Mouse (Mus musculus): ENCODE results near the gene Pcsk7.

Pcsk7 gene

DNA sequence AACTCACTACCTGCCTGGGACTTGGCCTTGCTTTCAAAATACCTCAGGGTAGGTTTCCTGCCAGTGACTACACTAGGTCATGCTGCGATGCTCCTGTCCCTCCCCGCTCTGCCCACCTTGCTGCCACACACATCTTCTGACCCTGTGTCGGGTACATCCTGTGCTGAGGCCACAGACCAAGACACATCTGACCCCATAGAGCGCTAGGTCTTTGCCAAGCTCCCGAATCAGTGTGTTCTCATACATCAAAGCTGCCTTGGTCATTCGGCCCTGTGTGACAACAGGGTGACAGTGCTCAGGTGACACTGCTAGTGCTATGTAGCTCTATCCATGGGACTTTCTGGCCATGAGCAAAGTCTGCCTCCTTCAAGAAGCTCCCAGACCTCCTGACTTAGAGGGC lies 33.5 kb downstream of the Pcsk7 start:
- no peak for DNase-seq

DNA sequence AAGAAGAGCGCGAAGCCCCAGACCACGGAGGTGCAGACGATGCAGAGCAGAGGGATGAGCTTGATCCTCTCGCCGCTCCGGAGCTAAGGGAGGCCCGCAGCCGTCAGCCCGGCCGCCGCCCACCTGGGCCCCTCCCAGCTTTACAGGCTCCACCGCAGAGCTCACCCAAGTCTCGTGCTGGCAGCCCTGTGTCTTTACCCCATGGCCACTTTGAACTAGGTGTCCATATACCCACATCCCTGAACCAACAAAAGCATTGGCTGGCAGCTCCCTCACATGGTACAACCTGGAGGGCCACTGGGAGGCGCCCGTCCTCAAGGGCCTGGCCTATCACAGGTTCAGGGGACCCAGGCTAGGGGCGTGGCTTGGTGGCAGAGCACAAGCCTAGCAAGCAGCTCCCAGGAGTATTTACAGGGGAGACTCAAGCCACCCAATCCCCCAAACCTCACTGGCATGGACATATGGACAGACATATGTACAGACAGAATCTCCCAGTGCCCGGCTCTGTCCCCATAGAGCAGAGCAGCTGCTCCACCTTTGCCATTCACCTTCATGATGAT lies 35.1 kb downstream of the Pcsk7 start:
- peak; percentile 42 to 66 for DNase-seq

DNA sequence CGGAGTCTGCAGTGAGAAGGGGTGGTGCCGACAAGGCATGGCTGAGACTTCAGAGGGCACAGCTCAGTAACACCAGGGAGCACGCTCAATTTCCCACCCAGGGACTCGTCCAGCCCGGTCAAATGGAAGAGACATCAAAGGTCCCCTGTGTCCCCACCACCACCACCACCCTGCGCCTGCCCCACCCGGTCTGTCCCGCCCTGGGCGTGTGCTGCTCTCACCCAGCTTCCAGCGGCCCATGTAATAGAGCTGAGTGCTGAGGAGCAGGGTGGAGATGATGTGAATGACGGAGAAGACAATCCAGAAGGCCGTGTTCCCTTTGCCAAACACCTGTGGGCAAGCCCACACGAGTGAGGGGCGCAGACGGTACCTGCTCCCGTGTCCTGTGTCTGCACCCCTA lies 36.2 kb downstream of the Pcsk7 start:
- no peak for DNase-seq

DNA sequence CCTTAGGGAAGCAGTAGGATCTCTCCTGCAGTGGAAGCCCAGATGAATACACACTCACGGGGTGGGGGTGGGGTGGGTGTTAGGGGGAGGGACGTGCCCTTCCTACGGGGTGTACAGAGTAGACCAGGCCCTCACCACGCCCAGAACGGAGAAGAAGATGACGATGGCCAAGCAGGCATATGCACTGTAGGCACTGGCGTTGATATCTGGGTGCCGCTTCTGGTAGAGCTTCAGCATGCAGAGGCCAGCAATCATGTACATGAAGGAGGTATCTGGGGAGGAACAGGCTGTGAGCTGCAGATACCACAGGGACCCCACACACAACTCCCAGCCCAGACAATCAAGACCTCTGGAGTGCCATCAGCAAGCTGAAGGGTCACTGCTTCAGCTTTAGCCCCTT lies 36.6 kb downstream of the Pcsk7 start:
- no peak for DNase-seq

DNA sequence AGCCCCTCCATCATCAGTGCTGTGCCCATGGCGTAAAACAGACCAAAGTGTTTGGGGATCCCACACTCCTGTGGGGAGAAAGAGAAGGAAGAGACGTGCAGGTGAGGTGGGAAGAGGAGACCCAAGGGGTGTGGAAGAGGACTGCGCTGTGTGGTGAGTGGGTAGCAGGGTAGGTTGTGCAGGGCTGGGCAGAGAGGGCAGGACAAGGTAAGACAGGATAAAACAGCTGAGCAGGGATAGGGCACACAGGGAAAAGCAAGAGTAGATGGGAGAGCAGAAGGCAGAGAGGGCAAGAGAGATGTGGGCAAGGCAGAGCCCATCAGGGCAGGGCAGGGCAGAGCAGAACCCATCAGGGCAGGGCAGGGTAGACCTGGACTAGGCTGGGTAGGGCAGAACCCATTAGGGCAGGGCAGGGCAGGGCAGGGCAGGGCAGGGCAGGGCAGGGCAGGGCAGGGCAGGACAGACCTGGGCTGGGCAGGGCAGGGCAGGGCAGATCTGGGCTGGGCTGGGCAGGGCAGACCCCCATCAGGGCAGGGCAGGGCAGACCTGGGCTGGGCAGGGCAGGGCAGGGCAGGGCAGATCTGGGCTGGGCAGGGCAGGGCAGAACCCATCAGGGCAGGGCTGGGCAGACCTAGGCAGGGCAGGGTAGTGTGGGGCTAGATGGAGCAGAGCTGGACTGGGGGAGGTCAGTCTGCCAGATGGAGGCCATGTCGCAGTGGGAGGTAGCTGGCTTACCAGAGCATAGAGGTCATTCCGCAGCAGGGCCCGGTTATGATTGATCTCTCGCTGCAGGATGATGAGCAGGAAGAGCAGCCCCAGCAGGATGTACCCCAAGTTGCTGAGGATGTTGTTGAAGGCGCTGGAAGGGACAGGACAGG lies 37.6 kb downstream of the Pcsk7 start:
- DNase-seq: no peak

DNA sequence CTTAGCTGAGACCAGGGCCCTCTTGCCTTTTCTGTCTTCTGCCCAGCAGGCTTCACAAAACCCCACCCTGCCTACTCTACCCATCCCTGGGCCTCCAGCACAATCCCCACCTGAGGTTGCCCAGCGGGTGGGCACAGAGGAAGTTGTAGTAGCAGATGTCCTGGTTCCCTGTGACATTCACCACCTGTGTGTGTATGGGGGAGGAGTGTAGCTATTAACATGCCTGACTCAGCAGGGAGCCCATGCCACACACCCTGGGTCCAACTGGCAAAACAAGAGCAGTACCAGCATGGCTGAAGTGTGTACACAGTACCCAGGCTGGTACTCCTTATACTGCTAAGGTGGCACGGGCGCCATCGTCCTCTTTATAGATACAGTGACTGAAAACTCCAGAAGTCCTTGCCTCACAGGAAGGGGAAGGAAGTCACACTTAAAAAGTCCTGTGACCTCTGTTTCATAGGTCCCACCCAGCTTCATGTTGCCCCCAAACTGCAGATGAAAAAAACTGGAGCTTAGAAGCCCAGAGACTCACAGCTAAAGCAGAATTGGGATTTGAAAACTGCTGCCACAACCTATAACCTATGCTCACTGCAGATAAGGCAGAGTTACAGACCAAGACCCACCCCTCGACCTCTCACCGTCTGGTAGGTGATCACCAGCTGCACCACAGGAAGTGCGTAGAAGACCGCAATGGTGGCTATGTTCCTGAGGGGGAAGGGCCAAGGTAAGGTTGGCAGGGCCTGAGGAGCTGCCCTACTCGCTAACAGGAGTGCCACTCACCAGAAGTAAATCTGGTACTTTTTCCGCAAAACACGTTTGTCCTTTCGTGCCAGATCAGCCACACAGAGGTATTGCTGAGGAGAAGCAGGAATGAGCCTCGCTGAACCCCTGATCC lies 38.5 kb downstream of the Pcsk7 start:
- no peak for DNase-seq

DNA sequence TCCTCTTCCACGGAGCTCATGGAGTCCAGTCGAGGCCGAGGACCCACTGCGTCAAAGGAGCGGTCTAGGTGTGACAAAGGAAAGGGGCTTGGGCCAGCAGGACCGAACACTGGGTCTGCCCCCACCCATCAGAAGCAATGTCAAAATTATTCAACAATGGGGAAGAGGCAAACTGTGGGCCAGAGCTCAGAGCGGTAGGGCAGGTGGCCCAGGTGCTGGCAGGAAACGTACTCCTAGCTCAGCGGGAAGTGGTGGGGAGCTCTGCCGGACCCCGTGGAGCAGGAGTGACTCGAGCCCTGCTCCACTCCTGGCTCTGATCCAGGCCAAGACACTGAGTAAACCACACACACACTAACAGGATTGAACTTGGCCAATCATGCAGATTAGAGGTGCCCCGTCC lies 39.4 kb downstream of the Pcsk7 start:
- no peak for DNase-seq

DNA sequence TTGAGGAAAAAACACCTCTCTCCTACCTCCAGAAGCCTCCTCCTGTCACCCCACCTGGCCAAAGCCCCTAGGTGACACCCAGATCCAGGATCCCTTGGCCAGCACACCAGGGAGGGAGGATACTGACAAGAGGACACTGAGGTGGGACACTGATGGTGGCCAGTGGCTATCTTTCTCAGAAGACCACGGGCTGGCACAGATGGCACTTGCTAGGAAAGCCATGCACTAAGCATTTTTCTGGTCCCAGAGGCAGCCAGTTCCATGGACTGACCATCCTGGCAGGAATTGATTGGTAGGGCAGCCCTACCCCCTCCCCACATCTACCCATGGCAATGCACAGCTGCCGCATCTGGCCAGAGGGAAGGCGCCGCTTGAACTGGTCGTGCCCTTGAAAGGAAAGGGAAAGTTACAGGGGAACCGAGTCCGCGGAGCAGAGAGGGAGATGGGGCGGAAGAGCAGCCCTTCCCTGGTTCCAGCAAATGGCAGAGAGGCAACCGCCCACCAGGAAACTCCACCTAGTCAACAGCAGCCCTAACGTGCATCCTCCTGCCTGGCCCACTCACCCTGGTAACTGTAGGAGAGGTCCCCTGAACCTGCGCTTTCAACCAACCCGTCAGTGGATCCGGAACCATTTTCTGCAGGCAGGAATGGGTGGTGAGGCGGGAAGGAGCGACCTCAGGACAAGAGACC lies 40.0 kb downstream of the Pcsk7 start:
- DNase-seq: no peak

DNA sequence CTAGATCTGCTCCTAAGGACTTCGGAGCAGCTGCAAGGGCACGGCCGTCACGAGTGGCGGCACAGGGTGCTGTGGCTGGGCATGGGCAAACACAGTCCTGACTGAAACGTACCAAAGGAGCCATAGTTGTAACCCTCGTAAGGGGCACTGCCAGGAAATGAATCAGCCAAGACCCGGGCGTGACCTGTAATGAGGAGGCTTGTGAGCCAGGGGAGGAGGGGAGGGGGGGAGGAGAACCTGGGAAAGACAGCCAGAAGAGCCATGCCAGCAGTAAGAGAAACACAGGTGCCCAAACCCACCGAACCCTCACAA lies 40.5 kb downstream of the Pcsk7 start:
- DNase-seq: no peak

DNA sequence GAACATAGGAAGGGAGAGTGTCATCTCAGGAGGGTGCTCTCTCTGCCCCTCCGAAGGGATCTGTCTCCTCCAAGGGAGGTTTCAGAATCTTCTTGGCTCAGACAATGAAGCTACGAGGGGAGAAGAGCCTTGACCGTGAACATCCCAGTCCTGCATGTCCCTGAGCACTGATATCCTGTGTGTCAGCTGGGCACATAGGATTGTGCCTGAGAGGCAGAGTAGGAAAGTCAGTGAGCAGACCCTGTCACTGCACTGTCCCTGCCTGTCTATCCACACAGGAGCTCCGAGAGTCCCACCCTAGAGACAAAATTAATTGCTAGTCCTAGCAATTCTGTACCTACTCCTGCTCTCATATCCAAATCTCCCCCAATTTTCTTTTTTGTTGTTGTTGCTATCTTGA lies 45.8 kb downstream of the Pcsk7 start:
- DNase-seq: no peak

DNA sequence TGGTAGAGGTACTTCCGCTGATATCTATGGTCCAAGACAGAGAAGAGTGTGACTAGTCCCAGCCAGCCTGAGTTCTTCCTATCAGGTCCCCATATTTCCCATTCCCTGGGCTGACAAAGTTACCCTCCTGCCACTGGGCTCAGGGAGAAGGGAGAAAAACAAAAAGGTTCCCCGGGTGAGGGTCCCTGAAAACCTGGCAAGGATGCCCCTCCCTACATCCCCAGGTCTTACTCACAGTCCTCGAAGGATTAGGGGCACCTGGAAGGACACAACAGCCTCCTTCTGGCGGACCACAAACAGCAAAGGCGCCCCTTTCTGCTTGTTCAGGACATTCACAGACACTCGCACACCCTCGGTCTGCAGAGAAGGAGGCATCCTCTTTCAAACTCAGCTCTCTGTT lies 46.6 kb downstream of the Pcsk7 start:
- DNase-seq: no peak

DNA sequence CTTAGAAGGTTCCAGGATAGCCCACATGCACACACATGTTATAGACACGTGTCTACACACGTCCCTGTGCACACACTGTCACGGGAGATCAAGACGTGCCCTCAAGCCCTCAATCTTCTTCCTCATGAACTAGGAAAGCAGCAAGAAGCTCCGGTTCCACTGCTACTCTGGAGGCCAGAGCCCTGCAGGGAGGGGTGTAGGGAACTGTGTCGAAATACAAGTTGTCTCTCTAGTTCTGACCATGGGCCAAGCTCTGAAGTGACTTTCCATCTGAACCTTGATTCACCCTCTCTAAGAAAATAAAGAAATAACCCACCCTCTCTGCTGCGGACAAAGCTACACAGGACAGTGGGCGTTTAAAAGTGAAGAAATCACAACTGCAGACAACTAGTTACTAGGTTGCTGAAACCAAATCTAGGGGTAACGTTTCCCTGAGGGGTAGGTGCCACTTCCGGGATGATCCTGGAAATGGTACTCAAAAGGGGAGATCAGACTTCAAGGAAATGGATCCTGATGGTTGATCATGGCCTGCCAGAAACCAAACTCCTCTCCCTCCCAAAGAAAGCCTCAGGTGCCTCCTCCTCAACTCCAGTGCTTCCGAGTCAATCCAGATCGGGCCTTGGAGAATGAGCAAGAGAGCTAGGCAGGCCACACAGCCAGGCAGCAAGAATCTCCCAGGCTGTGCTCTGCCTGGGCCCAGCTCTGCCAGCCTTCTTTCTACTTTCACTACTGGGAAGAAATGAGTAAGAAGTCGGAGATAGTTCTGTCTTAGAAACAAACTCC lies 47.4 kb downstream of the Pcsk7 start:
- peak in 1 of 2 experiments; percentile 41 for DNase-seq

DNA sequence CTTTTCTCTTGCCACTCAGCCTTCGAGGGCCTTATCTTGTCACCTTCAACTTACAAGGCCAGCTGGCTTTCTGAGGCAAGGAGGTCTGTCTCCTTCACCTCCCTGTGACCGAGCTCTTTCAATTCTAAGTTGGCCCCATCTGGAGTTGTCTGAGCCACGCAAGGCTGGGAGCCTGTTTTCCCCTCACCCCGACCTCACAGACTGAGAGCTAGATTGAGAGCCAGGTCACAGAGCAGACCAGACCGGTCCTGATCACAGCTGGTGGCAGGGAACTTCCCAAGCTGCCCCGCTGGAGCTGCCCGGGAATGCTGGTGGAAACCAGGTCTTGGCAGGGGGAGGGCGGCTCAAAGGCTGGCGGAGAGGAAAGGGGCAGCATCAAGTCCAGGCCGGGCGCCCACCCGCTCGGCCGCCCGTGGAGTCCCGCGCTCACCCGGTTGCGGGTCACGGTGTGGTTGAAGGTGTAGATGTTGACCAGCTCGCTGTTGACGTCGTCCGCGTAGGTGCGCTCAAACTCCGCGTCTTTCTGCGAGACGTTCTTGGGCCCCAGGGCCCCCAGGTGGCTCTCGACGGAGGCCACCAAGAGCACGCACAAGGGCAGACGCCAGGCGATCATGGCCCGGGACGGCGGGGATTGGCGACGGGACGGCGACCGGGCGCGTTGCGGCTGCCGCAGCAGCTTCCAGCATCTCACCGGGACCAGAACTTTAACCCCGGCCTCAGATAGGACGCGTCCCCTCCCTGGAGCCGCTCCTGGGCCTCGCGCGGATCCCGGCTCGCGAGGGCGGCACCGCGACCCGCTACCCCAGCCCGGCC lies 48.2 kb downstream of the Pcsk7 start:
- DNase-seq: peak; percentile 66 to 81

DNA sequence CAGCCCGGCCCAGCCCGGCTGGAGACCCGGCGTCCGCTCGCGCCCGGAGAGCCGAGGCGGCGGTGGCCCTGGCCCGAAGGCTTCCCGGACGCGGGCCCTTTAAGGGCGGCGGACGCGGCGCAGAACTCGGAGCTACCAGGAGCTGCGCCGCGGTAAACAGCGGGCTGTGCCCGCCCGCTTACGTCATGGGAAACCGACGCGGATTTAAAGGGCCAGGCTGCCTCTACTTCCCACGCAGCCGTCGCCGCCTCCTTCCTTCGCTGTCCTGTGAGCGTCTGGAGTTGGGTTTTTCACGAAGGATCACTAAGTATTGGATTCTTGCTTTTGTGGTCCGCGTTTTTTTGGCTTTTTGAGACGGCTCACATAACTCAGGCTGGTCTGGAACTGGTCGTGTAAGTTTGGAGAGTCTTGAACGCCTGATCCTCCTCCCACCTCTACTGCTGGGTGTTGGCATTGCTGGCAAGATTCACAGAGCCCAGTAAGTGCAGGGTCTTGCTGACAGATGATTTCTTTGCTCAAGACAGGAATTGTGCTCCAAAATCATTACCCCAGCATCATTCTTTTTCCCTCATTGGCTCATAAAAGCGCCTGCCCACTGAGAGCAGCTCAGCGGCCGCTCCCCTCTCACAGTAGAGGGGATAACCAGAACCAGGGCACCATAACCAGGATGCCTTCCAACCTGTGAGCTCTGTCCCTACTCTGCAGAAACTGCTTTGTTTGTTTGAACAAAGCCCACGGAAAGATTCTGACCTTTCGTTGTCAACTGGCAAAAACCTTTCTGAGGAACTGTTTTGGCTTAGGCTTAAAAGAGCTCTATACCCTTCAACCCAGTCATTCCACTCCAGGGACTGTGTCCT lies 49.0 kb downstream of the Pcsk7 start, which contains the start of gene Sidt2:
TSS of gene Sidt2 (minus strand) at position 152 of the 857 bp plus-strand sequence.
- peak; percentile 91 to 94 for DNase-seq

DNA sequence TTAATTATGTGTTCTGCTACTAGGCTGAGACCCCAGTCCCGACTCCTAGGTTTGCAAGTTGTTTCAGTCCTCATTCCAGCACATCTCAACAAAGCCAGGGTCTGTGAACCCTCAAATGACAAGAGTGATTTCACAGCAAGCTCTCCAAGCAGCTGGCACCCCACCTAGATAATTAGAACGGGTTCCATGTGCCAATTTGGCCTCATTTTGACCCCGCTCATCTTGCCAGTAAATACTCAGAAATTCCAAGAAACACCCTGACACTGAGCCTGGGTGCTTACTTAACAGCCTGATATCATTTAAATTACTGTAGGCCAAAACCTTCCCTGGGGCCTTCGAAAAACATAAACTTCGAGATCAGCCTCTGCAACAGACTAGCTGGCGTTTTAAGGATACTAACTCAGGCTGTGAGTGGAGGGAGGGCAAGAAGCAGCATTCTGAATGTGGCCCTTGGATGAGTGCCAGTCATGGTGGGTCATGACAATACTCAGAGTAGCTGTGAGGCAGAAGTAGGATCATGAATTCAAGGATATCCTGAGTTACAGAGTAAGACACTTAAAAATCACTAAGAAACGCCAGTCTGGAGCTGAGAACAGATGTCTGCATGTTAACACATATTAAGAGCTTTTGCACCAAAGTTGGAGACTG lies 51.9 kb downstream of the Pcsk7 start:
- peak; percentile 44 to 55 for DNase-seq

DNA sequence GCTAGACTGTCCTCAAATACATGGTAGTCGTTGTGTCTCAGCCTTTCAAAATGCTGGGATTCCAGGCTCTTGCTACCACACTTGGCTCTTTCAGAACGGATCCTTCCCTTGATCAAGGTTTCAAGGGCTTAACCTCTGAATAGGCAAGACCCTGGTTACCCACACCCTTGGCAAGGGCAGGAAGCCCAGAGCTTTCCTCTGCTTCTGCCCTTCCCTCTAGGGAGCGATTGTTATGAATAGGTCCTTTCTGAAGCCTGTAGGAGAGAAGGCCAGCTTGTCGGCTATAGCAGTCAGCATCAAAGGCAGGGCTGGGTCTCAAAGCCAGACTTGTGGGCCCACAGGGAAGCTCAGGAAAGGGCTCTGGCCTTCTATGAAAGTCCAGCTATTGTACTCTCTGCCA lies 52.6 kb downstream of the Pcsk7 start:
- no peak for DNase-seq

DNA sequence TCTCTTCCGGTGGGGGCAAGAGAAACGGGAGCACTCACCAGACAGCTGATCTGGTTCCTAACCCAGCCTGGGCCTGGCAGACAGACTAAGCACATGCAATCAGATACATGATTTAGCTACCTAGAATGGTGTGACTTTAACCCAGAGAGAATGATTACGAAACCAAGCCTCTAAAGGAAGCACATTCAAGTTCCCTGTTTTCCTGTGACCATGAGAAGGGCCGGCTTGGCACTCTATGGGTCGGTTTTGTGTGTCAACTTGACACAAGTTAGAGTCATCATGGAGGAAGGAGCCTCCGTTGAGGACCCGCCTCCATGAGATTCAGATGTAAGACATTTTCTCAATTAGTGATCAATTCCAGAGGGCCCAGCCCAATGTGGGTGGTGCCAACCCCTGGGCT lies 53.4 kb downstream of the Pcsk7 start:
- no peak for DNase-seq

DNA sequence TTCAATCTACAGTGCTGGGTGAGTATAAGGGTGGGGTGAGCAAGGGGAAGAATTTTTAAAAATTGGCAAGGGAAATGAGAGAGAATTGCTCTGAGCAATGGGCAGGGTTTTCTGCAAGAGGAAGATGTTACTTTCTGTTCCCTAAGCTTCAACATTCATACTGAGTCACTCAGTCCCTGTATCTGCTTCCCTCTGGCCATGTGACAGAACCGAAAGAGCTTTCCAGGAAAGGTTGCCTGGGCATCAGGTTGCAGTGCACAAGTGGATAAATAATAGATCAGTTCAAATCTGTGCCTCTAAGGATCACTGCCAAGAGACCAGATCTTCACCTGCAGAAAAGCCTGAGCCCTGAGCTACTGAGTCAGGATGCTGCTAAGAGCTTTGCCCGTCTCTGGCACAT lies 55.6 kb downstream of the Pcsk7 start:
- no peak for DNase-seq

DNA sequence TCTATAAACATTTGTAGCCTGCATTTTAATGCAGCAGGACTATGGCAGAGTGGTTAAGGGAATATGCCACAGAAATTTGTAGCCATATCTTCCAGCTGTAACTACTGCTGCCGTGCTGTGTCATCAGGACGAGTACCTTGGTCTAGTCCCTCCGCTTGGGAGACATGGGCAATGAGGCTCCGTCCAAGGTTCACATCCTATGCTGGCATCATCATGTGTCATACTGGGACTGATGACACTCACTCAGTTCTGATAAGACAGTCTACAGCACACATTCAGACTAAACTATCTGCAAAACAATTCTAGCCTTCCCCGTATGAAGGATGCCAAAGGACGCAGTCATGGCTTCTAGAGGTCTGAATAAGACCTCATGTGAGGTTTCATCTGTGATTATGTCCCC lies 57.3 kb downstream of the Pcsk7 start:
- DNase-seq: no peak

DNA sequence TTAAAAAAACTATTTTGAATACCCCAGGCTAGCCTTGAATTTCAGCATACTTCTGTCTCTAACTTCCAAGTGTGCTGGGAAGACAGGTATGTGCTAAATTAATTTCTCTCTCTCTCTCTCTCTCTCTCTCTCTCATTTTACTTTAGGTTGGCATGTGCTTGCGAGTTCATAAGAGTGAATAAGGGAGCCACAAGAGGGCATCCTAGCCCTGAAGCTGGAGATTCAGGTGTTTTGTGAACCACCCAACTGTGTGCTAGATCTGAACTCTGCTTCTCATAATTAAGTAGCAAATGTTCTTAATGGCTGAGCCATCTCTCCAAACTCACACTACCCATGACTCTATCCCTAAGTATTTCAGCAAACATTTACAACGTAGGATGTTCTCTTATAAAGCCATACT lies 70.6 kb downstream of the Pcsk7 start:
- DNase-seq: no peak

All from kidney, postnatal 4 days (tissue).